Mouse (Mus musculus): Measurements from ENCODE around the gene Ppp1r18. TPM values are rescaled to one million over a fixed set of nuclear protein-coding genes. Genes with fewer than 3 reads are reported as not detected.

Gene Ppp1r18
- total RNA-seq, 2 experiments from 2014 or later, result 20.5 to 49.8 TPM

DNA sequence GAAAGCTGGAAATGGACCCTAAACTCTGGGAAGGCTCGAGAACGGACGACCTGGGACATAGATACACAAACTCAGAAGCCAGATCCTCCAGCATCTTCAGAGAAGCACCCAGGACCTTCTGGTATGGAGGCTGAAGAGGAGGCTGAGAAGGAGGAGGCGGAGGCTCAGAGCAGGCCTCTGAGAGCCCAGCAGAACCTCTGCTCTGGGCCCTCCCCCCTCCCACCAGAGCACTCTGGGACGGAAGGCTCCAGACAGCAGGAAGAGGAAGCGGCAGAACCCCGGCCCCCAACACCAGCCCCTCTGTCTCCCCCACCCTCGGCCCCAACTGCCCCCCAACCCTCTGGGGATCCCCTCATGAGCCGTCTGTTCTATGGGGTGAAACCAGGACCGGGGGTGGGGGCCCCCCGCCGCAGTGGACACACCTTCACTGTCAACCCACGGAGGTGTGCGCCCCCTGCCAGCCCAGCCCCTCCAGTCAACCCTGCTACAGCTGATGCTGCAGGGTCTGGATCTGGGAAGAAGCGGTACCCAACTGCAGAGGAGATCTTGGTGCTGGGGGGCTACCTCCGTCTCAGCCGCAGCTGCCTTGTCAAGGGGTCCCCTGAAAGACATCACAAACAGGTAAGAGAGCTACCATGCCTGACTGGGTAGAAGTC is 2.9 kb downstream of the Ppp1r18 start:
- no peak for ATAC-seq (replicated peaks; ENCODE audit: poor library complexity)

DNA sequence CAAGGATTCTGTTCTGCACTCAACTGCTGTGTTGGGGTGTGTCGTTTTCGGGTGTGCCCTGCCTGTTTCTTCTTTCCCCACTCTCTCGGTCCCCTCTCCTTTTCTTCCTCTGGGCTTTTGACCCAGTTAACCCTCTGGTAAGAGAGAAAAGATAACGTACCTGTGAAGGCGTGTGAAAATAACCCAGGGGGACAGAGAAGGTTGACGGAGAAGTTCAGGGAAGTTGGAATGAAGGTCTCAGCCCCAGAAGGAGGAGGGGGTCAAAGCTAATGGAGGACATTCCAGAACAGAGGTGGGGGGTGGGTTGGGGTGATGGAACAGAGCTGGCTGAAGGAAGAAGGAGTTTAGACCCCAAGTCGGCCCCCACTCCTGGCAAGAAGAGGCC is 3.6 kb downstream of the Ppp1r18 start:
- ATAC-seq (replicated peaks; ENCODE audit: poor library complexity), result no peak

DNA sequence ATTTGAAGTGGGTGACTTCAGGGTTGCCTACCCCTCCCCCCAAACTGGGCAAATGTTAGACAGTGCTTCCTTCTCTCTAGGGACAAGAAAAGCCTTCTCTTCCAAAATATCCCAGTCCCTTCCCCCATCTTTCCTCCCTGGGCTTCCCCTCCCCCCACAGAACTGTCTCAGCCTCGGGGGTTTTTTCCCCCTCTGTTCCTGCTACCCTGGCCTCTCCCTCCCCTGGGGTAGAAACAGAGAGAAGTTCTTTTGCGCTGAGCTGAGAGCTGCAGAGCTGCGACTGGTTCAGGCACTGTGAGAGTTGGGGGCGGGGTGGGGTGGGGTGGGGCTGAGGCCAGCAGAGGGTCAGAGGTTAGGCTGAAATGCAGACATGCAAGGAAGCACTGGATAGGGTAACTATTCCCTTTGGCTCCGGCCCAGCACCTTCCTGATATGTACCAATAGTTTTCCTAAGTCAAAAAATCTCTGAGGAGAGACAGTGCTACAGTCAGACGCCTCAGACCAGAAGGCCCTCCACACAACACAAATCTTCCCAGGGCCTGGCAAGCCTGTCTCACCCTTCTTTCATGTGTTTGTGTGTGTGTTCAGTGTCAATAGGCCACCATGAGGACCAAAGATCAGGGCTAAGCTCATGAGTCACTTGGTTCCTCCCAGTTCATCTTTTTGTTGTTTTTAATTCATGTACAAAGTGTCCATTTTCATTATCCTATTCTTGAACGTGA is 4.1 kb downstream of the Ppp1r18 start:
- ATAC-seq (replicated peaks; ENCODE audit: poor library complexity), result no peak

DNA sequence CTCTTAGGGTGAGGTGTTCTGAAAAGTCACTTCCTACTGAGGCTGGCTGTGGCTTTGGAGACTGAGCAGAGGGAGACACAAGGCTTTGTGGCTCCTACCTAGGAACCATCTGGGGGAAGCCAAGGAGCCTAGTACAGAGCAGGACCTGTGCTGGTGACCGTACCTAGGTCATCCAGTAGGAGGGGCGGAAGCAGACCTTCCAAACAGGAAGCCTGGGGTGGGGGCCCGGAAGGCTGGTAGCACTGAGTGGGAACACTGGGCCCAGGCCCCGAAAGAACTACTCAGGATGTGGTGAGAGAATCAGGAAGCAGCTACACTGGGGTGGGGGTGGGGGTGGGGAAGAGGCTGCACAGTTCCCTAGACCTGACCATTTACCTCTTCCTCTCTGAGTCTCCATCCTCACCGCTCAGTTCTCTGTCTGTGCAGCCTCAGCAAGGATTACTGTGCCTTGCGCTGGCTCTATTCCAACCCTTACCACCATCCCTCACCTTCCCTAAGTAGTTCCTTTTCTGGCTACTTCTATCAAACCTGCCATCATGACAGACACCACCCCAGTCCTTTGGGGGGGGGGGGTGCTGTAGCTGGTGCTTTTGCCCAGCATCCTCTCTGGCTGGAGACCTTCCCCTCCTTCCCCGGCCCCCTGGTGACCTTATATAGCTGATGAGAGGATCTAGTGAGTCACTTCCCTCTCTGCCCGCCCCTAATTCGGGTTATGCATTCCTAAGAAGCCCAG is 4.9 kb downstream of the Ppp1r18 start:
- peak; percentile 63 for ATAC-seq (replicated peaks; ENCODE audit: poor library complexity)

DNA sequence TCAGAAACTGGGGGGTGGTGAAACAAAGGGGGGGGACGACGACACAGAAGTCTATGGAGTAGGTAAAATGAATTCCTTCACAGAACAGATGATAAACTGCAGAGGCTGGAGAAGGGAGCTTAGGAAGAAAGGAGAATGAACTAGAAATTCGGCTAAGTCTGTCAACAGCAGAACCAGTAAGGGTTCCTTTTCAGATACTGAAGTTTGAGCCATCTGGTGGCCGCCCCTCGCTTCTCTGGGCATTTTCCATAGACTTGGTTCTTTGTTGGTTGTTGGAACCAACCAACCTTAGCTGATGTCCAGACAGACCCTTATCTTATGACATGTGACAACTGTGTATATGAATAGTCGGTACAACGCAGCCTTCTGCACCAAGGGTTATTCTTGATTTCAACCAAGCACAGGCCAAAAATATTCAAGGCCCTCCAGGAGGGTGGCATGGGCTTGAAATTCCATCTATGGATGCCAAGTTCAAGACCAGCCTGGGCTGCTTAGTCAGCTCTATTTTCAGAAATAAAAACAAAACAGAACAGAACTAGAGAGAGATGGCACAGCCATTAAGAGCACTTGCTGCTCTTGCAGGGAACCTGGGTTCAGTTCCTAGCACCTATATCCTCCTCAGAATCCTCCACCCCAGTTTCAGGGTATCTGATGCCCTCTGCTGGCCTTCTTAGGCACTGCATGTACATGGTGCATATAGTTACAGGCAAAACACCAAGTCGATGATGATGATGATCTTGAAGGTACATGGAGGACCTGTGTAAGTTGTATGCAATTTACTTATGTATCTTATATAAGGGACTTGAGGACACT is 5.7 kb downstream of the Ppp1r18 start:
- ATAC-seq (replicated peaks; ENCODE audit: poor library complexity), result no peak

DNA sequence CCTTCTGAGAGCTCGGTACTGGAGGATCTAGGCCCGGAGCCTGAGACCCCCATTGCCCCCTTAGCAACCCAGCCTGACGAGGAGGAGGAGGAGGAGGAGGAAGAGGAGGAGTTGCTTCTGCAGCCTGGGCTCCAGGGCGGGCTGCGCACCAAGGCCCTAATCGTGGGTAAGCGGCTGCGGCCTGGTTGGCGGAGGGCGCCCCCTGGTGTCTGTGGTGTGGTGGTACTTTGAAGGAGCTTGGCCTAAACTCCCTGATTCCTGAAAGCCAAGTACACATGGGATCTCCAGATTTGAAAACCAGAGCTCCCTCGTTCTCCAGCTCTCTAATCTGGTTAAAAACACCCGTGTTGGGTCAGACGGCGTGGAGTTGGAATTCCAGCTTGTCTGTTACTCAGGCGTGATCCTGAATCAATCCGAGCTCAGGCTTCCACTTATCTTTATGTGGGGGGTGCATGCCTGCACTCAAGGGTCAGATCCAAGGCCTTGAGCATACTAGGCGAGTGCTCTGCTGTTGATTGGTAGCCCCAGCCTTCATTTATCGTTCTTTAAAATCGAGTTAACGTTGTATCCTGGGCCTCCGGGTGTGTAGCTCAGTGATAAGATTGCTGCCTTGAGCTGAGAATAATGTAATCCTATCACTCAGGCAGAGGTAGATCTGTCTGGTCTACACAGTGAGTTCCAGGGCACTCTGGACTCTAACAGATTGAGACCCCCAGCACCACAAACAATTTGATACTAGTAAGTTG is 8.6 kb downstream of the Ppp1r18 start:
- ATAC-seq (replicated peaks; ENCODE audit: poor library complexity), result peak; percentile 71

DNA sequence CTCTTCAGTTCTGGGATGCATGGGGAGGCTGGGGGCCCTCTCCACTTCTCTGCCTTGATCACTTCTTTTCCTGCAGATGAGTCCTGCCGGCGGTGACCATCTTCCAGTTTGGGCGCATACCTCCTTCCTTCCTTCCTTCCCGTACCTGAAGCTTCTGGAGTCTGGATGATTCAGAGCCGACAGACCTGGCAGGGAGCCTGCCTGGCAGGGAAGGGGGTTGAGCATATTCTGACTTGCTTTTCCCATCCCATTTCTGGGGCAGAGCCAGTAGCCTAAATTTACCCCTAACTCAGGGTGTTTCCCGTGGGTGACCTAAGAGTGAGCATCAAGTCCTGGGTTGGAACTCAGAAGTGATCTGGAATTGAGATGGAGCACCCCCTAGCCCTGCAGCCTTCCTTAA is 9.3 kb downstream of the Ppp1r18 start:
- ATAC-seq (replicated peaks; ENCODE audit: poor library complexity), result no peak

DNA sequence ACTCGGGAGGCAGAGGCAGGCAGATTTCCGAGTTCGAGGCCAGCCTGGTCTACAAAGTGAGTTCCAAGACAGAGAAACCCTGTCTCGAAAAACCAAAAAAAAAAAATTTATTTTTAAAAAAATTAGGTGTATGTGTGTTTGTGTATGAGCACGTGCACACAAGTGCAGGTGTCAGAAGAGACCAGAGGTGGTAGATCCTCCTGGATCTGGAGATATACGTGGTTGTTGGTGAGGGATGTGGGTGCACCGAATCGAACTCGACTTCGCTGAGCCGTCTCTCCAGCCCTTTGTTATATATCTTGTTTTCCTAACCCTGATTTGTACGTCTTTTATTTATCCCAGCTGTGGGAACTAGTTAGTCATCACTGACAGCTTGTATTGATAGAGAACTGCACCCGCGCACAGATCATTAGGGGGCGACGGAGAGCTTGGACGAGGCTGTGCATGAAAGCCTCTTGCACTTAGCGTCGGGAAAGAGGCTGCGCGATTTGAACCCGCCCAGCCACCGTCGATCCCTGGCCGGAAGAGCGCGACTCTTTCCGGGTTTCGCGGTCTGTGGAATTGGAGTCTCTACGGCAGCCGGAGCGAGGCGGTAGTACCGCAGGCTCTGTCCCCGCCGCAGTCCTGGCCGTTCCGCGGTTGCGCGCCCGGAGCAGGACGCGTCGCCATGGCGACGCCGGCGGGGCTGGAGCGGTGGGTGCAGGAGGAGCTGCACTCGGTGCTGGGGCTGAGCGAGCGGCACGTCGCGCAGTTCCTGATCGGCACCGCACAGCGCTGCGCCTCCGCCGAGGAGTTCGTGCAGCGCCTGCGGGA is 14.1 kb downstream of the Ppp1r18 start, which contains the start of gene Dhx16:
Gene Dhx16, plus strand, starts transcription at position 575 of the 813 bp plus-strand sequence.
- ATAC-seq (replicated peaks; ENCODE audit: poor library complexity), result peak; percentile 99

DNA sequence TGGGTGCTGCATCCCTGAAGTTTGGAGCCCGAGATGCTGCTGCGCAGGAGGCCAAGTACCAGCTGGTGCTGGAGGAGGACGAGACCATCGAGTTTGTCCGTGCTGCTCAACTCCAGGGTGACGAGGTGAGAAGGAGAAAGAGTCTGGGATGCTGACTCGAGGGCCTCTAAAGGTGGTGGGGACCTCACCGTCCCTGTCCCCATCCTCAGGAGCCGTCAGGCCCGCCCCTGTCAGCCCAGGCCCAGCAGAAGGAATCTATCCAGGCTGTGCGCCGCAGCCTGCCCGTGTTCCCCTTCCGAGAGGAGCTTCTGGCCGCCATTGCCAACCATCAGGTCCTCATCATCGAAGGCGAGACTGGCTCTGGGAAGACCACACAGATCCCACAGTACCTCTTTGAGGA is 17.5 kb downstream of the Ppp1r18 start:
- no peak for ATAC-seq (replicated peaks; ENCODE audit: poor library complexity)

DNA sequence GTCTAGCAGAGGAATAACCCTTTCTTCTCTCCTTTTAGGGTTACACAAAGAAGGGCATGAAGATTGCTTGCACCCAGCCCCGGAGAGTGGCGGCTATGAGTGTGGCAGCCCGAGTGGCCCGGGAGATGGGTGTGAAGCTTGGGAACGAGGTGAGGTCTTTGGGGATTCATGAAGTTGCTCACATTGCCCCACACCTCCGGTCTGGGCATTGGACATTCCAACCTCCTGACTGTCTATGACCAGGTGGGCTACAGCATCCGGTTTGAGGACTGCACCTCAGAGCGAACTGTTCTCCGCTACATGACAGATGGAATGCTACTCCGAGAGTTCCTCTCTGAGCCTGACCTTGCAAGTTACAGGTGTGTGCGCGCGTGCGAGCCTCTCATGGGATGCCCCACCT is 18.4 kb downstream of the Ppp1r18 start:
- ATAC-seq (replicated peaks; ENCODE audit: poor library complexity), result no peak

DNA sequence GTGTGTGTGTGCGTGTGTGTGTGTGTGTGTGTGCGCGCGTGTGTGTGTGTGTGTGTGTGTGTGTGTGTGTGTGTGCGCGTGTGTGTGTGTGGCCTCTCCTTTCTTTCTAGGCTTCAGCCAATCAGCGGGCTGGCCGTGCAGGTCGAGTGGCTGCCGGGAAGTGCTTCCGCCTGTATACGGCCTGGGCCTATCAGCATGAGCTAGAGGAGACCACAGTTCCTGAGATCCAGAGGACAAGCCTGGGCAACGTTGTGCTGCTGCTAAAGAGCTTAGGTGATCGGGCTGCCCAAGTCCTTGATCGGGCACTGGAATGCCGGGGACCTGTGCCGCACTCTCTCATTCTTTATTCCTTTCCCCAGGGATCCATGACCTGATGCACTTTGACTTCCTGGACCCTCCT is 22.3 kb downstream of the Ppp1r18 start:
- no peak for ATAC-seq (replicated peaks; ENCODE audit: poor library complexity)

DNA sequence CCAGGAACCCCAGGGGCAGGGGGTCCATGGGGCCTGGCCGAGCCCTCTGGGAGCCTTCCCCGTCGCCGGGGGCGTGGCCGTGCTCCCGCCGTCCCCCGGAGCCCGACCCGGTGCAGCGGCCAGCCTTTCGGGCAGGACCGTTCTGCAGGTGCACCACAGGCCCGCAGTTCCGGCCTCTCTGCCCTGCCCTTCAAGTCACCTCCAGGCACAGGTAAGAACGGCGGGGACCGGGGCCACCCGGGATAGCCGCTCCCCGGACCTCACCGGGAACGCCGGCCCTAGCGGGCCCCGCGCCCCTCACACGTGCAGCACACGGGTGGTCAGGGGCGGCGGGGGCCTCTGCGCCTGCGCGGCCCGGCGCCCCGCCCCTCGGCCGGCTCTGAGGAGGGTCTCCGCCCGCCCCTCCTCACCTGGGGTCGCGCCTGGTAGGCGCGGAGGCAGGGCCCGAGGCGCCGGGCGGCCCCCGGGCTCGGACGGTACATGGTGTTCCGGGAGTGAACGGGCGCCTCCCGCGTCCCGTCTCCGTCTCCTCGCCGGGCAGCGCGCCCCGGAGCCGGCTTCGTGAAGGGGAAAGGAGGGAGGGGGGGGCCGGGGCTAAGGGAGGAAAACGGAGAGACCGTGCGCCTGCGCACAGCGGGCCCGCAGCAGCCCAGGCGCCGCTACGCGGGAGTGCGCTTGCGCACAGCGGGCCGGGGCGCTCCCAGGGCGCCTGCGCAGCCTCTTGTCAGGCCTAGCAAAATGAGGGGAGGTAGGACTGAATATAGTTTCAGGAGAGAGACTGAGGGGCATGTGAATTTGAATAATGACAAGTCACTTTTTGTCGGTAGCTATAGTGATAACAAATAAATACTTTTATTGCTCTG is 31.6 kb downstream of the Ppp1r18 start, which contains the start of gene 2310061I04Rik:
Gene 2310061I04Rik, minus strand, starts transcription at position 651 of the 863 bp plus-strand sequence.
- ATAC-seq (replicated peaks; ENCODE audit: poor library complexity), result peak; percentile 72

DNA sequence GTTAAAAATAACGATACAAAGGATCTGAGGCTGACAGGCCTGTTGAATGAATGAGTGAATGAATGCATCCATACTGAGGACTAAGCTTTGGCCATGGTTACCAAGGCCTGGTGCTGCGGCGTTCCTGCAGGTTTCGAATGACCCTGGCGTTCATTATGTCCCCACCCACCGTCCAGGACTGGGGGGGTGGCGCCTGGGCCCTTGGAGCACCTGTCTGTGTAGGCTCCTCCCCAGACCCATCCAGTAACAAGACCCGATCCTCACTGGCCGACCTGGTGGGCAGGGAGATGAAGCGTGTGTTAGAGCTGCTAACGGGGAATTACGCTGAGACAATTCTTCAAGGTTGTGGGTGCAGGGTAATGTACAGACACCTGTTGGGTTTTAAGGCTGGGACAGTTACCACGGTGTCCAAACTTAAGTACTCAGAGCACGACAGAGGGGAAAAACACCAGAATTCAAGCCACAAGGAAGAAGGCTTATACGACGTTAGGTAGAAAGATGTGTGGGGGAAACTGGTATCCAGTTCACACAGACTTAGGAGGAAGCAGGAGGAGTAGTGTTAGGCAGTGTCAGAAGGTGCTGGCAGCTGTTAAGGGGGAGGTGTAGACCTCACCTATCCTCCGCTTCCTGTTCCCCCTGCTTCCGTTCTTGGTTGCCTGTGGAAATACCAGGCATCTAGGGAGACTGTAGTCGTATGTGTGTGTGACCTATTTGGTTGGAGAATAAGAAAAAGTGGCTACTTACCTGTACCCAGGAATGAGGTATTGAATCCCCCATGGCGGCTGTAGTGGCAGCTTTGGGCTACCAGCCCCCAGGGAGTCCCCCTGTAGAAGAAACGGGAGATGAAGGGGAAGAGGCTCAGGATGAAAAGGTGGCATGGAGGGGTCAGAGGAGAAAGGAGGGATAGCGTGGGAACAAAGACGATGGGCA is 32.5 kb downstream of the Ppp1r18 start:
- ATAC-seq (replicated peaks; ENCODE audit: poor library complexity), result peak; percentile 21

DNA sequence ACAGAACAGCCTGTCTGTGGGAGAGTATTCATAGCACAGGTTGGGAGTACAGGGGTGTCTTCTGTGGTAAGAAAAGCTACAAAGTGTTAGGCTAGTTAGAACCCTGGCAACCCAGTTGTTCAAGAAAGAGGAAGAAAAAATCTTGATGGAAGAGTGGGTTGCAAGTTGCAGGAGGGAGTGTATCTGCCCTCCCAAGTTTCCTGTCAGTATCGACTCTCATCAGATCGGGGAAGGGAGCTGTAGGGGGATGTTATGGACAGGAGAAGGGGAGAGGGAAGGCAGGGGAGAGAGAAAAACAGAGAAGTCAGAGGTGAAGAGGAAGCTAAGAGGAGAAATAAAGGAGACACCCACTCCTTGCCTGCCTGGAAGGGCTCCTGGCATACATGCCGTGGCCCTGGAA is 35.2 kb downstream of the Ppp1r18 start:
- no peak for ATAC-seq (replicated peaks; ENCODE audit: poor library complexity)

DNA sequence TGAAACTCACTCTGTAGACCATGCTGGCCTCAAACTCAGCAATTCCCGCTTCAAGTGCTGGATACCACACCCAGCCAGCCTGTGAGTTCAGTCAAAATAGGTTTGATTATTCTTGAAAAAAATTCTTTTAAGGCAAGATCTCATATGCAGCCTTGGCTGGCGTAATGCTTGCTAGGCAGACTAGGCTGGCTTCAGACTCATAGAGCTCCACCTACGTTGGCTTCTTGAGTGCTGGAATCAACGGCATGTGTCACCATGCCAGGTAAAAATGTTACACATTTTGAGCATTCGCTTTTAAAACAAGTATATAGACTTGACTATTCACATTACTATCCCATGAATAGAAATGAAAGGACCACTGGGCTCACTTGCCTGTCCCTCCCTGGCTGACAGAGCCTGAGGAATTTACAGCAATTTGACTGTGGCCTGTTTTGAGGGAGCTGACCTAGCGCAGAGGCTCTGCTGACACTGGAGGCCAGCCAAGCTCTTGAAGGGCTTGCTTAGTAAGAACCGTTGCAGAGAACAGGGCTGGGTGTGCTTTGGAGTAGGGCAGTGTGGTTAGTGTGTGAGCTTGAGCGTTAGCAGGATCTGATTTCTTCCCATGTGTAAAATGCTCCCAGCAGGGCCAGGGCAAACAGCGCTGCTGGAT is 38.1 kb downstream of the Ppp1r18 start:
- peak; percentile 56 for ATAC-seq (replicated peaks; ENCODE audit: poor library complexity)

DNA sequence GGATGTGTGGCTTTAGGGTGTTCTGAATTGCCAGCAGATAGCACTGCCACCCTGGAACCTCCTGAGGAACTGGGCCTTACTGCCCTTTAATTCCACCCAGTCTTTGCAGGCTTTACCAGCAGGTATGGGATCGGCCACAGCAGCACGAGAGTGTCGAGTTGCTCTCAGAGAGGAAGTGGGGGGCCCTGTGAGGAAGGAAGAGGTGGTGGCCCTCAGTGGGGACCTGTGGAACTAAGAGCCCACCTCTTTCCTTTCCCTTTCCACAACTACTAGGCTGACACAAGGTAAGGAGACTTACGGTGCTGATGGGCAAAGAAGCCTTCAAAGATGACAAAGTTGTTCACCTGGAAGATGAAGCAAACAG is 38.6 kb downstream of the Ppp1r18 start:
- ATAC-seq (replicated peaks; ENCODE audit: poor library complexity), result peak; percentile 32

DNA sequence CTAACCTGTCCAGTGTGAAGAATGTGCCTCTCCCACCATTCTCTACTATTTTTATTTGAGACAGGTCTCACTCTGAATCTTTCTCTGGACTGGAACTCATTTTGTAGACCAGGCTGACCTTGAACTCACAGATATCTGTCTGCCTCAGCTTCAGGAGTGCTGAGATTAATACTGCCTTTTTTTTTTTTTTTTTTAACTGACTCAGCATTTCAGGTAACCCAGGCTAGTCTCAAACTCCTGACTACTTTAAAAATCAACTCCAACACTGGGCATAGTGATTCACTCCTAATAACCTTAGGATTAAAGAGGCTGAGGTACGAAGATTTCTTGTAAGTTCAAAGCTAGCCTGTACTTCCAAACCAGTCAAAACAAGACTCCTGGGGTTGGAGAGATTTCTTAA is 40.2 kb downstream of the Ppp1r18 start:
- no peak for ATAC-seq (replicated peaks; ENCODE audit: poor library complexity)
